Mouse (Mus musculus): ENCODE measurements around the gene Olfr1411. TPM values are rescaled to one million over a fixed set of nuclear protein-coding genes. Genes with fewer than 3 reads are reported as not detected.

The Olfr1411 gene
- polyA plus RNA-seq, 1 experiment from 2014 or later, result not detected

GRCm38 (mm10) chr1:92643691-92644090, 49.5 kb downstream of the Olfr1411 start:
- no peak overlapping the region for H3K27ac ChIP-seq (ENCODE audit: low read length)
- 68% methylated on average over 4 of the region's 4 CpGs for WGBS
- H3K36me3 ChIP-seq (ENCODE audit: control insufficient read depth, insufficient read depth, low read length), result peaks cover 6% of the 10 kb centered on the region; the same call in 1 of the 2 replicates
- no peak overlapping the region for H3K4me2 ChIP-seq (replicated peaks; ENCODE audit: low read depth, low read length)
- ATAC-seq (ENCODE audit: insufficient number of reproducible peaks, insufficient read depth, low FRiP score, low read depth), result no peak
- H3K4me3 ChIP-seq (ENCODE audit: low read depth, low read length), result no peak overlapping the region
- H3K9ac ChIP-seq (replicated peaks; ENCODE audit: low read depth, low read length), result no peak overlapping the region
- H3K9me3 ChIP-seq (ENCODE audit: control insufficient read depth, low read depth, low read length), result no peaks in the 10 kb centered on the region
- no peaks in the 10 kb centered on the region for H3K27me3 ChIP-seq (ENCODE audit: control insufficient read depth, insufficient read depth, low read length)
- H3K4me1 ChIP-seq (ENCODE audit: control insufficient read depth, insufficient read depth, low read length), result peaks cover 11% of the 10 kb centered on the region

GRCm38 (mm10) chr1:92644916-92645315, 50.7 kb downstream of the Olfr1411 start:
- no peaks in the 10 kb centered on the region for H3K9me3 ChIP-seq (ENCODE audit: control insufficient read depth, low read depth, low read length)
- H3K27me3 ChIP-seq (ENCODE audit: control insufficient read depth, insufficient read depth, low read length), result no peaks in the 10 kb centered on the region
- no peaks in the 10 kb centered on the region for H3K36me3 ChIP-seq (ENCODE audit: control insufficient read depth, insufficient read depth, low read length)
- no peak overlapping the region for H3K4me2 ChIP-seq (replicated peaks; ENCODE audit: low read depth, low read length)
- H3K9ac ChIP-seq (replicated peaks; ENCODE audit: low read depth, low read length), result no peak overlapping the region
- no peak for ATAC-seq (ENCODE audit: insufficient number of reproducible peaks, insufficient read depth, low FRiP score, low read depth)
- 77% methylated on average over 5 of the region's 5 CpGs for WGBS
- H3K4me3 ChIP-seq (ENCODE audit: low read depth, low read length), result no peak overlapping the region
- no peak overlapping the region for H3K27ac ChIP-seq (ENCODE audit: low read length)
- H3K4me1 ChIP-seq (ENCODE audit: control insufficient read depth, insufficient read depth, low read length), result peaks cover 11% of the 10 kb centered on the region

- no peak overlapping the region for H3K9ac ChIP-seq (replicated peaks; ENCODE audit: low read depth, low read length)
- H3K27ac ChIP-seq (ENCODE audit: low read length), result no peak overlapping the region
- H3K9me3 ChIP-seq (ENCODE audit: control insufficient read depth, low read depth, low read length), result no peaks in the 10 kb centered on the region
- no peak overlapping the region for H3K4me3 ChIP-seq (ENCODE audit: low read depth, low read length)
- H3K4me2 ChIP-seq (replicated peaks; ENCODE audit: low read depth, low read length), result no peak overlapping the region
- no peaks in the 10 kb centered on the region for H3K27me3 ChIP-seq (ENCODE audit: control insufficient read depth, insufficient read depth, low read length)
- WGBS, result 51% methylated on average over 2 of the region's 2 CpGs
- no peak for ATAC-seq (ENCODE audit: insufficient number of reproducible peaks, insufficient read depth, low FRiP score, low read depth)
- peaks cover 2% of the 10 kb centered on the region for H3K4me1 ChIP-seq (ENCODE audit: control insufficient read depth, insufficient read depth, low read length)
- H3K36me3 ChIP-seq (ENCODE audit: control insufficient read depth, insufficient read depth, low read length), result no peaks in the 10 kb centered on the region
Observed at GRCm38 (mm10) chr1:92646111-92646510, 51.9 kb downstream of the Olfr1411 start.

GRCm38 (mm10) chr1:92646601-92647000, 52.4 kb downstream of the Olfr1411 start:
- Histone ChIP-seq H3K4me1 (ENCODE audit: control insufficient read depth, insufficient read depth, low read length) (no peaks in the 10 kb centered on the region), H3K27me3 (ENCODE audit: control insufficient read depth, insufficient read depth, low read length) (no peaks in the 10 kb centered on the region), H3K27ac (ENCODE audit: low read length) (no peak overlapping the region), H3K9ac (replicated peaks; ENCODE audit: low read depth, low read length) (no peak overlapping the region), H3K4me3 (ENCODE audit: low read depth, low read length) (no peak overlapping the region), H3K36me3 (ENCODE audit: control insufficient read depth, insufficient read depth, low read length) (no peaks in the 10 kb centered on the region), H3K9me3 (ENCODE audit: control insufficient read depth, low read depth, low read length) (no peaks in the 10 kb centered on the region), H3K4me2 (replicated peaks; ENCODE audit: low read depth, low read length) (no peak overlapping the region)
- ATAC-seq (ENCODE audit: insufficient number of reproducible peaks, insufficient read depth, low FRiP score, low read depth), result no peak
- WGBS, result 72% methylated on average over 7 of the region's 7 CpGs

GRCm38 (mm10) chr1:92647026-92647425, 52.8 kb downstream of the Olfr1411 start:
- Histone ChIP-seq H3K27ac (ENCODE audit: low read length) (no peak overlapping the region), H3K9me3 (ENCODE audit: control insufficient read depth, low read depth, low read length) (no peaks in the 10 kb centered on the region), H3K9ac (replicated peaks; ENCODE audit: low read depth, low read length) (no peak overlapping the region), H3K4me2 (replicated peaks; ENCODE audit: low read depth, low read length) (no peak overlapping the region), H3K36me3 (ENCODE audit: control insufficient read depth, insufficient read depth, low read length) (no peaks in the 10 kb centered on the region), H3K4me1 (ENCODE audit: control insufficient read depth, insufficient read depth, low read length) (no peaks in the 10 kb centered on the region), H3K27me3 (ENCODE audit: control insufficient read depth, insufficient read depth, low read length) (no peaks in the 10 kb centered on the region), H3K4me3 (ENCODE audit: low read depth, low read length) (no peak overlapping the region)
- WGBS, result 70% methylated on average over 4 of the region's 4 CpGs
- no peak for ATAC-seq (ENCODE audit: insufficient number of reproducible peaks, insufficient read depth, low FRiP score, low read depth)

Other genes starting within 250 kb of the Olfr1411 start
- gene Ndufa10, start 120.6 kb upstream of the Olfr1411 start, polyA plus RNA-seq (2014; fragmentation: Nextera tagmentation; extraction: Ambion mirVana), result 276 and 277 TPM in 2 replicates
- gene Olfr1416, start 109.3 kb upstream of the Olfr1411 start, polyA plus RNA-seq (2014; fragmentation: Nextera tagmentation; extraction: Ambion mirVana), result not detected in 2 replicates
- gene Olfr1415, start 98.3 kb upstream of the Olfr1411 start, polyA plus RNA-seq (2014; fragmentation: Nextera tagmentation; extraction: Ambion mirVana), result not detected in 2 replicates
- not detected in 2 replicates for gene Olfr1414, start 75.8 kb upstream of the Olfr1411 start, polyA plus RNA-seq (2014; fragmentation: Nextera tagmentation; extraction: Ambion mirVana)
- not detected in 2 replicates for gene Olfr1413, start 23.1 kb upstream of the Olfr1411 start, polyA plus RNA-seq (2014; fragmentation: Nextera tagmentation; extraction: Ambion mirVana)
- not detected in 2 replicates for gene Olfr1412, start 8.6 kb upstream of the Olfr1411 start, polyA plus RNA-seq (2014; fragmentation: Nextera tagmentation; extraction: Ambion mirVana)
- not detected in 2 replicates for gene Olfr1410, start 11.4 kb downstream of the Olfr1411 start, polyA plus RNA-seq (2014; fragmentation: Nextera tagmentation; extraction: Ambion mirVana)
- gene Olfr12, start 23.4 kb downstream of the Olfr1411 start, polyA plus RNA-seq (2014; fragmentation: Nextera tagmentation; extraction: Ambion mirVana), result not detected in 2 replicates
- 406 and 457 TPM in 2 replicates for gene Cops9, start 47.6 kb downstream of the Olfr1411 start, polyA plus RNA-seq (2014; fragmentation: Nextera tagmentation; extraction: Ambion mirVana)
- gene Otos, start 54.4 kb downstream of the Olfr1411 start, polyA plus RNA-seq (2014; fragmentation: Nextera tagmentation; extraction: Ambion mirVana), result 0.14 TPM in 1 of 2 replicates, not detected in the other
- 48.3 and 49.7 TPM in 2 replicates for gene Gpc1, start 237.2 kb downstream of the Olfr1411 start, polyA plus RNA-seq (2014; fragmentation: Nextera tagmentation; extraction: Ambion mirVana)

Data from stomach, embryonic 14.5 days (tissue).